ENCODE assay signal across 25 mouse cellular contexts in the genomic region with DNA sequence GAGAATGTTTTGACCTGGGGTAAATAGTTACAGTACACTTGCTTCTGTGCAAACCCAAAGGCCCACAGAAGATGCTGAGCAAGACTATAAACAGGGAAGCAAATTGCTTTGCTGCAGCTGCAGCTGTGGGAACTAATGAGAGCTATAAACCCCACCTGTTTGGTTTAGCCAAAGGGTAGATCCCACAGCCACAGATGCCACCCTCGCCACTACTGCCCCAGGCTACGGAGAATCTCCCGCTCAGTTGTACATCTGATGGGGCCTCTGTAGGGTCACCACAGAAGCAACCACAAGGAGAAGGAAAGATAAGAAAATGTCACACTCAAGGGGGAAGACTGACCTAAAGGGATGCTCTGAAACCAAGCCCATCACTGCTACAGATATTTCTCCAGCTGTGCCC.
A peak's percentile ranks its signal among the peaks of the same experiment; 100 is the strongest.
DNase-seq lines count a peak whose midpoint lies in the region; ATAC-seq and TF ChIP-seq lines count a peak whose summit lies in the region.
"Had no signal": no experiment of that assay in that cellular context is flagged by ENCODE, and none has a peak within 500 bp of the region (broad histone marks: within the 10 kb centered on the region; RNA-seq: fewer than 3 reads in every experiment).

No protein-coding gene starts in this region.

- WGBS in hindbrain, embryonic 10.5 days = 67% methylated on average over 3 of the region's 3 CpGs
- WGBS in hindbrain, embryonic 16.5 days = 61% methylated on average over 3 of the region's 3 CpGs
- 17% methylated on average over 3 of the region's 3 CpGs for WGBS in neural tube, embryonic 13.5 days
- 10% methylated on average over 3 of the region's 3 CpGs for WGBS in neural tube, embryonic 15.5 days
- WGBS in limb, embryonic 14.5 days = 11% methylated on average over 3 of the region's 3 CpGs
- 92% methylated on average over 3 of the region's 3 CpGs for WGBS in cerebellum, adult 2 months

- H3K9me3 ChIP-seq in hindbrain, embryonic 10.5 days = no peaks in the 10 kb centered on the region
- no peaks in the 10 kb centered on the region for H3K9me3 ChIP-seq in hindbrain, embryonic 16.5 days (ENCODE audit: control insufficient read depth, low read length)
- no peaks in the 10 kb centered on the region for H3K9me3 ChIP-seq in neural tube, embryonic 13.5 days
- no peaks in the 10 kb centered on the region for H3K9me3 ChIP-seq in neural tube, embryonic 15.5 days (replicated peaks)
- H3K9me3 ChIP-seq in limb, embryonic 14.5 days (ENCODE audit: control insufficient read depth, low read length) = no peaks in the 10 kb centered on the region
- H3K9me3 ChIP-seq: embryonic facial prominence, embryonic 12.5 days; embryonic facial prominence, embryonic 15.5 days; heart, embryonic 10.5 days; heart, embryonic 13.5 days; hindbrain, embryonic 13.5 days had no signal

- no peak for DNase-seq in hindbrain, embryonic 10.5 days (ENCODE audit: low spot score)
- peak; percentile 12 for DNase-seq in limb, embryonic 14.5 days (ENCODE audit: low spot score)
- DNase-seq in cerebellum, adult 2 months = no peak
- DNase-seq: adrenal gland, postnatal 10 days; adrenal gland, postnatal 36 days; cerebellum, adult 18-20 months; cerebellum, adult 9-11 months; cerebellum, postnatal 25 days; forebrain, postnatal 0 days; gastrocnemius, postnatal 36 days; heart, adult 2 months had no signal

- no peak for TF ChIP-seq POLR2A in limb, embryonic 14.5 days (IDR thresholded peaks at IDR 0.05; ENCODE audit: borderline replicate concordance, extremely low read depth, insufficient read depth, insufficient read length)
- TF ChIP-seq POLR2A in cerebellum, adult 2 months (IDR thresholded peaks at IDR 0.05; ENCODE audit: borderline replicate concordance, insufficient read depth, low read length) = no peak

- no peak overlapping the region for H3K4me3 ChIP-seq in hindbrain, embryonic 10.5 days
- no peak overlapping the region for H3K4me3 ChIP-seq in hindbrain, embryonic 16.5 days (ENCODE audit: low read length)
- no peak overlapping the region for H3K4me3 ChIP-seq in neural tube, embryonic 13.5 days
- H3K4me3 ChIP-seq in neural tube, embryonic 15.5 days (replicated peaks) = no peak overlapping the region
- H3K4me3 ChIP-seq in limb, embryonic 14.5 days (replicated peaks; ENCODE audit: low read length) = no peak overlapping the region
- no peak overlapping the region for H3K4me3 ChIP-seq in cerebellum, adult 2 months (replicated peaks; ENCODE audit: insufficient read depth, low read depth, low read length)
- H3K4me3 ChIP-seq: embryonic facial prominence, embryonic 12.5 days; embryonic facial prominence, embryonic 15.5 days; heart, adult 2 months; heart, embryonic 10.5 days; heart, embryonic 13.5 days; hindbrain, embryonic 13.5 days had no signal

- H3K27ac ChIP-seq in hindbrain, embryonic 10.5 days = 0 out of 2 replicates have a peak overlapping the region, but pooled peaks have one; percentile 50
- no peak overlapping the region for H3K27ac ChIP-seq in hindbrain, embryonic 16.5 days (ENCODE audit: low read depth, low read length)
- H3K27ac ChIP-seq in neural tube, embryonic 13.5 days (replicated peaks) = 0 out of 2 replicates have a peak overlapping the region, but pooled peaks have one; percentile 13
- H3K27ac ChIP-seq in neural tube, embryonic 15.5 days (replicated peaks) = no peak overlapping the region
- no peak overlapping the region for H3K27ac ChIP-seq in limb, embryonic 14.5 days (replicated peaks; ENCODE audit: low read depth, low read length)
- H3K27ac ChIP-seq in cerebellum, adult 2 months (ENCODE audit: insufficient read depth, low read length) = no peak overlapping the region
- H3K27ac ChIP-seq: embryonic facial prominence, embryonic 12.5 days; embryonic facial prominence, embryonic 15.5 days; heart, adult 2 months; heart, embryonic 10.5 days; heart, embryonic 13.5 days; hindbrain, embryonic 13.5 days; hindbrain, postnatal 0 days had no signal

- no peak for TF ChIP-seq CTCF in cerebellum, adult 2 months (IDR thresholded peaks at IDR 0.05; ENCODE audit: borderline replicate concordance, insufficient read depth, low read depth, low read length)

- H3K9ac ChIP-seq in hindbrain, embryonic 16.5 days (ENCODE audit: low read depth, low read length) = no peak overlapping the region
- H3K9ac ChIP-seq in neural tube, embryonic 13.5 days = no peak overlapping the region
- no peak overlapping the region for H3K9ac ChIP-seq in neural tube, embryonic 15.5 days (replicated peaks)
- H3K9ac ChIP-seq in limb, embryonic 14.5 days (ENCODE audit: low read depth, low read length, severe bottlenecking) = no peak overlapping the region
- H3K9ac ChIP-seq: embryonic facial prominence, embryonic 12.5 days; embryonic facial prominence, embryonic 15.5 days; forebrain, postnatal 0 days; heart, embryonic 13.5 days; hindbrain, embryonic 13.5 days had no signal

- peaks cover 82% of the 10 kb centered on the region for H3K4me1 ChIP-seq in hindbrain, embryonic 10.5 days (replicated peaks)
- peaks cover 5% of the 10 kb centered on the region; the same call in 1 of the 2 replicates for H3K4me1 ChIP-seq in hindbrain, embryonic 16.5 days (ENCODE audit: control insufficient read depth, insufficient read depth, low read depth, low read length)
- peaks cover 52% of the 10 kb centered on the region for H3K4me1 ChIP-seq in neural tube, embryonic 13.5 days (replicated peaks)
- H3K4me1 ChIP-seq in neural tube, embryonic 15.5 days = peaks cover 23% of the 10 kb centered on the region
- H3K4me1 ChIP-seq in limb, embryonic 14.5 days (ENCODE audit: control insufficient read depth, insufficient read depth, low read length) = peaks cover 28% of the 10 kb centered on the region
- no peaks in the 10 kb centered on the region for H3K4me1 ChIP-seq in cerebellum, adult 2 months (ENCODE audit: control insufficient read depth, insufficient read depth, low read length)

- no peak for ATAC-seq in hindbrain, embryonic 16.5 days
- peak; percentile 14; the same call in 1 of the 2 replicates for ATAC-seq in neural tube, embryonic 13.5 days (ENCODE audit: low read depth)
- ATAC-seq in neural tube, embryonic 15.5 days (ENCODE audit: low FRiP score) = no peak
- no peak for ATAC-seq in limb, embryonic 14.5 days (ENCODE audit: low FRiP score, low read depth)
- ATAC-seq: forebrain, embryonic 14.5 days; forebrain, postnatal 0 days; hindbrain, postnatal 0 days; inflammation-experienced regulatory T-cells, adult 6 months; Patski had no signal

- peaks cover 82% of the 10 kb centered on the region for H3K27me3 ChIP-seq in hindbrain, embryonic 10.5 days (ENCODE audit: insufficient read depth, poor library complexity, severe bottlenecking)
- H3K27me3 ChIP-seq in hindbrain, embryonic 16.5 days (replicated peaks; ENCODE audit: control insufficient read depth, insufficient read depth, low read length) = peaks cover 2% of the 10 kb centered on the region; the same call in 1 of the 2 replicates
- H3K27me3 ChIP-seq in neural tube, embryonic 13.5 days = peaks cover 41% of the 10 kb centered on the region
- peaks cover 20% of the 10 kb centered on the region; the same call in 1 of the 2 replicates for H3K27me3 ChIP-seq in neural tube, embryonic 15.5 days (replicated peaks)
- H3K27me3 ChIP-seq in limb, embryonic 14.5 days (ENCODE audit: control insufficient read depth, insufficient read depth, low read length) = no peaks in the 10 kb centered on the region
- no peaks in the 10 kb centered on the region; the same call in 1 of the 2 replicates for H3K27me3 ChIP-seq in cerebellum, adult 2 months (ENCODE audit: control insufficient read depth, insufficient read depth, low read length)
- H3K27me3 ChIP-seq: CH12.LX, Patski had no signal

- H3K4me2 ChIP-seq in hindbrain, embryonic 16.5 days (ENCODE audit: low read length) = no peak overlapping the region
- no peak overlapping the region for H3K4me2 ChIP-seq in neural tube, embryonic 13.5 days
- H3K4me2 ChIP-seq in neural tube, embryonic 15.5 days = no peak overlapping the region
- H3K4me2 ChIP-seq in limb, embryonic 14.5 days (replicated peaks; ENCODE audit: low read depth, low read length, severe bottlenecking) = no peak overlapping the region
- H3K4me2 ChIP-seq: embryonic facial prominence, embryonic 12.5 days; embryonic facial prominence, embryonic 15.5 days; heart, embryonic 13.5 days; hindbrain, embryonic 13.5 days had no signal

- H3K36me3 ChIP-seq in hindbrain, embryonic 10.5 days = no peaks in the 10 kb centered on the region
- H3K36me3 ChIP-seq in hindbrain, embryonic 16.5 days (ENCODE audit: control insufficient read depth, insufficient read depth, low read length) = no peaks in the 10 kb centered on the region
- no peaks in the 10 kb centered on the region for H3K36me3 ChIP-seq in neural tube, embryonic 13.5 days
- no peaks in the 10 kb centered on the region for H3K36me3 ChIP-seq in neural tube, embryonic 15.5 days
- no peaks in the 10 kb centered on the region for H3K36me3 ChIP-seq in limb, embryonic 14.5 days (ENCODE audit: control insufficient read depth, insufficient read depth, low read length)
- H3K36me3 ChIP-seq: embryonic facial prominence, embryonic 12.5 days; embryonic facial prominence, embryonic 15.5 days; G1E; heart, embryonic 10.5 days; heart, embryonic 13.5 days; hindbrain, embryonic 13.5 days had no signal

Comparison
In these comparisons a context has a peak if more than half of its experiments do, and no peak if none do; other contexts are left out.
1. H3K27ac ChIP-seq: peak in hindbrain, embryonic 10.5 days (single experiment) and neural tube, embryonic 13.5 days (single experiment); none in hindbrain, embryonic 16.5 days (single experiment), neural tube, embryonic 15.5 days (single experiment), limb, embryonic 14.5 days (single experiment) and cerebellum, adult 2 months (single experiment).